Mouse (Mus musculus) neural tube, embryonic 14.5 days (tissue): ENCODE measurements around the gene Lyz1. TPM values are rescaled to one million over a fixed set of nuclear protein-coding genes. Genes with fewer than 3 reads are reported as not detected.
"Not testable (repeated sequence)": the region's sequence is repeated elsewhere in the genome, so short reads cannot be mapped to it uniquely, and the experiment has no call there.

Experiments used
- ATAC-seq: fragments of 200-750 bp; cut with Nextera tagmentation; 2 replicates; pipeline ENCODE4 v1.8.0; 2017; ENCODE audit warnings: low read depth, mild to moderate bottlenecking, moderate TSS enrichment, moderate library complexity
- H3K27ac ChIP-seq: fragments of 300-500 bp; sonication (generic); 2 replicates; pipeline ENCODE4 v1.5.1; 2014; ENCODE audit warnings: low read depth, mild to moderate bottlenecking, control low read depth, low read length, moderate library complexity, mixed read lengths
- H3K27me3 ChIP-seq: fragments of 300-500 bp; sonication (generic); 2 replicates; pipeline ENCODE4 v1.6.1; 2014; ENCODE audit warnings: low read length; ENCODE audit not compliant: control insufficient read depth, insufficient read depth
- H3K36me3 ChIP-seq: fragments of 300-500 bp; sonication (generic); 2 replicates; pipeline ENCODE4 v1.6.1; 2014; ENCODE audit warnings: low read length, mixed read lengths; ENCODE audit not compliant: control insufficient read depth, insufficient read depth
- H3K4me1 ChIP-seq: fragments of 300-500 bp; sonication (generic); 2 replicates; pipeline ENCODE4 v1.6.1; 2014; ENCODE audit warnings: low read length; ENCODE audit not compliant: control insufficient read depth, insufficient read depth
- H3K4me2 ChIP-seq: fragments of 300-500 bp; sonication (generic); 2 replicates; pipeline ENCODE4 v1.6.1; 2014; ENCODE audit warnings: mild to moderate bottlenecking, low read depth, low read length, control low read depth
- H3K4me3 ChIP-seq: fragments of 300-500 bp; sonication (generic); 2 replicates; pipeline ENCODE4 v1.5.1; 2014; ENCODE audit warnings: low read depth, low read length, control low read depth, mixed read lengths
- H3K9ac ChIP-seq: fragments of 300-500 bp; sonication (generic); replicated peaks from 2 replicates; pipeline ENCODE4 v1.6.1; 2014; ENCODE audit warnings: low read depth, mild to moderate bottlenecking, control low read depth, low read length, mixed read lengths
- H3K9me3 ChIP-seq: fragments of 300-500 bp; sonication (generic); 2 replicates; pipeline ENCODE4 v1.6.1; 2016; ENCODE audit warnings: low read length; ENCODE audit not compliant: control insufficient read depth
- WGBS: fragments of 180-500 bp; shearing (Covaris S2); extraction: QIAGEN DNeasy Blood & Tissue Kit; methylation state at CpG from one replicate; pipeline ENCODE4 v1.1.7; 2014; 5-methylcytosine and 5-hydroxymethylcytosine counted together
- polyA plus RNA-seq: library from polyadenylated mRNA; unstranded; fragments of >200 nt; fragmentation: Nextera tagmentation; extraction: Ambion mirVana; gene quantifications from 2 replicates; pipeline ENCODE4 v1.2.1, GENCODE M21; 2014

Gene Lyz1
- polyA plus RNA-seq, 1 experiment from 2014 or later: not detected

GRCm38 (mm10) chr10:117316391-117316790 lies 23.7 kb upstream of the Lyz1 start:
- no peak for ATAC-seq
- H3K27ac ChIP-seq: no peak overlapping the region
- no peaks in the 10 kb centered on the region for H3K4me1 ChIP-seq
- no peaks in the 10 kb centered on the region for H3K27me3 ChIP-seq
- H3K4me2 ChIP-seq: no peak overlapping the region
- H3K36me3 ChIP-seq: no peaks in the 10 kb centered on the region
- no peaks in the 10 kb centered on the region for H3K9me3 ChIP-seq
- H3K4me3 ChIP-seq: no peak overlapping the region
- no peak overlapping the region for H3K9ac ChIP-seq
- 95% methylated on average over 11 of the region's 11 CpGs for WGBS

DNA sequence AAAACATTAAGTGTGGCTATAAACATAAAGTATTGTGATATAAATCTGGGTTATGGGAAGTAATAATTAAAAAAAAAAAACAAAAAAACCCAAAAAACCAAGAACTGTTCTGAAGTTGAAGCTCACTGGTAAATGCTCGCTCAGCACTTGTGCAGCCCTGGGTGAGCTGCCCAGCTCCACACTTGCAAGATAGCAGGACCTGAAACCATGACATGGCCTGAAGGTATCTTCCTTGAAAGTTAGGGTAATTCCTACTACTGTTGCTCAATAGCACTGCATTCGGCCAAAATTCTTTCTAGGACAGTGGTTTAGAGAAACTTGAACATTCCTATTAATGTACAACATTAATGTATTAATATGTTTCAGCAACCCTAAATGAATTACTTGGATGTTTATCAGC lies 20.5 kb upstream of the Lyz1 start:
- H3K4me1 ChIP-seq: no peaks in the 10 kb centered on the region
- H3K27me3 ChIP-seq: no peaks in the 10 kb centered on the region
- no peak overlapping the region for H3K4me2 ChIP-seq
- 95% methylated on average over 2 of the region's 2 CpGs for WGBS
- no peak overlapping the region for H3K27ac ChIP-seq
- ATAC-seq: no peak
- no peaks in the 10 kb centered on the region for H3K36me3 ChIP-seq
- no peak overlapping the region for H3K4me3 ChIP-seq
- no peaks in the 10 kb centered on the region for H3K9me3 ChIP-seq
- H3K9ac ChIP-seq: no peak overlapping the region

DNA sequence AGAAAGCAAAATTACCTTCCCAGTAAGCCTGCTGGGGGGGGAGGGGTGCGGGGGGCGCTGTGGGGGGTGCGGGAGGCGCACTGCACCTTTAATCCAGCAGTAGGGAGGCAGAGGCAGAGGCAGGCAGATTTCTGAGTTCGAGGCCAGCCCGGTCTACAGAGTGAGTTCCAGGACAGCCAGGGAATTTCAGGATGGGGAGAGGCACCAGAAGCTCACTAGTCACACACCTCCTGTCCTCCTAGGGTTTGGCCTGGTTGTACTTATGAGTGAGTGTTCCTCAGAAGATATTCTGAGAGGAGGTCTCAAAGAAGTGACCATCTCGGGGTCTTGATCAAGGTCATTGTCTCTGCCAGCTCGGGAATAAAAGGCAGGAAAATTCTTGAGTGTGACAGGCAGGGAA lies 19.5 kb upstream of the Lyz1 start:
- no peak for ATAC-seq

GRCm38 (mm10) chr10:117304371-117304770 lies 11.7 kb upstream of the Lyz1 start:
- Histone ChIP-seq H3K9me3 (no peaks in the 10 kb centered on the region), H3K9ac (no peak overlapping the region), H3K27ac (no peak overlapping the region), H3K4me3 (no peak overlapping the region), H3K27me3 (no peaks in the 10 kb centered on the region), H3K36me3 (no peaks in the 10 kb centered on the region), H3K4me1 (no peaks in the 10 kb centered on the region), H3K4me2 (no peak overlapping the region)
- 90% methylated on average over 5 of the region's 5 CpGs for WGBS
- ATAC-seq: no peak

More for the DNA sequence above, 19.5 kb upstream of the Lyz1 start:
- no peaks in the 10 kb centered on the region for H3K27me3 ChIP-seq
- H3K4me1 ChIP-seq: no peaks in the 10 kb centered on the region
- H3K4me2 ChIP-seq: no peak overlapping the region
- no peak overlapping the region for H3K27ac ChIP-seq
- 86% methylated on average over 8 of the region's 8 CpGs for WGBS
- H3K9ac ChIP-seq: no peak overlapping the region
- no peaks in the 10 kb centered on the region for H3K36me3 ChIP-seq
- H3K9me3 ChIP-seq: no peaks in the 10 kb centered on the region
- H3K4me3 ChIP-seq: no peak overlapping the region

DNA sequence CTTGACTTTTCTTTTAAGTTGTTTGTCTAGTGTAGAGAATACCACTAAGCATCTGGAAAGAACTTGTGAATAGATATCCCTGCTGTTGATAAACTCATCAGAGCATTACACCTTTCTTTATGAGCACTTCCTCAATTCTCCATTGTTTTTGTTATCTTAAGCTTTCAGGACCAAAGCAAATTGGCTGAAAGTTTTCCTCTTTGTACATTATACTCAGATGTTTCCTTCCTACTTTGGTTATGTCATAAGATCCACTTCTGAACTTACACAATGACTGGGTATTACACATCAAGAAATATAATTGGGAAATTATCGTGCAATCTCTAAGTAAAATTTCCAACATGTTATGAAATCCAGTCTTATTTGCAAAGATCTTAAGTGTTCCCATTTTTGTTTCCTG lies 9.0 kb upstream of the Lyz1 start:
- no peak overlapping the region for H3K9ac ChIP-seq
- H3K9me3 ChIP-seq: no peaks in the 10 kb centered on the region
- no peak overlapping the region for H3K4me3 ChIP-seq
- H3K36me3 ChIP-seq: no peaks in the 10 kb centered on the region
- H3K4me2 ChIP-seq: no peak overlapping the region
- no peaks in the 10 kb centered on the region for H3K27me3 ChIP-seq
- H3K4me1 ChIP-seq: no peaks in the 10 kb centered on the region
- 95% methylated on average over 1 of the region's 1 CpGs for WGBS
- no peak overlapping the region for H3K27ac ChIP-seq
- no peak for ATAC-seq

DNA sequence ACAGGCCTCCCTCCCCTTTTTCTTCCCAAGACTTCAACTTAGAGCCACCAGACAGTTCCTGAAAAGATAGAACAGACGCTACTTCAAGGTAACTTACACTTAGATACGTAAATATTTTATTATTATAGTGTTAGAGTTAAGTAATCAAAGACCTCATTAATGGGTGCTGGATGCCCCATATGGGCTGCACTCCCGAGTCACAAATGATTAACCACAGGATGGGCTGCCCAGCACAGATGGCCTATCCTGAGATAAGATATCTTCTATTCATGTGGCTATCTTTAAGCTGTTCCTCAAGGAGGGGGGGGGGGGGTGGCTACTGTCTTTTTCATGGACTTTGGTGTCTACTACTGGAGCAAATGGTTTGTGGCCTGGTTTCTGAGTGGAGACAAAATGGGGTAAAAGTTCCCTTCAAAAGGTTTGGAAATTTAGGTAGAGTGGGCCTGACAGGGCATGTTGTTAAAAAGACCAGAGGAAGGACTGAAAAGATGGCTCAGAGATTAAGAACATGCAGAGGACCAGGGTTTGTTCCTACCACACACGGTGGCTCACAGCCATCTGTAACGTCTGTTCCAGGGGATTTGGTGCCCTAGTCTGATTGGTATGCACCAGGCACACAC lies 7.3 kb upstream of the Lyz1 start:
- 82% methylated on average over 5 of the region's 5 CpGs for WGBS
- no peak overlapping the region for H3K9ac ChIP-seq
- H3K27me3 ChIP-seq: no peaks in the 10 kb centered on the region
- no peaks in the 10 kb centered on the region for H3K9me3 ChIP-seq
- no peak overlapping the region for H3K4me3 ChIP-seq
- no peaks in the 10 kb centered on the region for H3K4me1 ChIP-seq
- no peaks in the 10 kb centered on the region for H3K36me3 ChIP-seq
- H3K27ac ChIP-seq: no peak overlapping the region
- no peak for ATAC-seq
- no peak overlapping the region for H3K4me2 ChIP-seq

- no peak overlapping the region for H3K9ac ChIP-seq
- no peak overlapping the region for H3K27ac ChIP-seq
- WGBS: 75% methylated on average over 4 of the region's 4 CpGs
- ATAC-seq: no peak
- no peaks in the 10 kb centered on the region for H3K9me3 ChIP-seq
- no peak overlapping the region for H3K4me3 ChIP-seq
- H3K4me2 ChIP-seq: no peak overlapping the region
- H3K27me3 ChIP-seq: no peaks in the 10 kb centered on the region
- H3K36me3 ChIP-seq: no peaks in the 10 kb centered on the region
- no peaks in the 10 kb centered on the region for H3K4me1 ChIP-seq
Measured at GRCm38 (mm10) chr10:117299106-117299505, 6.4 kb upstream of the Lyz1 start.

GRCm38 (mm10) chr10:117298336-117298735 lies 5.7 kb upstream of the Lyz1 start:
- no peak for ATAC-seq
- no peaks in the 10 kb centered on the region for H3K36me3 ChIP-seq
- H3K27me3 ChIP-seq: no peaks in the 10 kb centered on the region
- no peak overlapping the region for H3K9ac ChIP-seq
- no peaks in the 10 kb centered on the region for H3K4me1 ChIP-seq
- WGBS: 87% methylated on average over 6 of the region's 6 CpGs
- no peak overlapping the region for H3K27ac ChIP-seq
- H3K4me2 ChIP-seq: no peak overlapping the region
- H3K4me3 ChIP-seq: no peak overlapping the region
- no peaks in the 10 kb centered on the region for H3K9me3 ChIP-seq

- H3K4me1 ChIP-seq, H3K27ac ChIP-seq, H3K9ac ChIP-seq, ATAC-seq, H3K9me3 ChIP-seq, H3K4me3 ChIP-seq, H3K27me3 ChIP-seq, H3K36me3 ChIP-seq, H3K4me2 ChIP-seq: not testable (repeated sequence)
- 82% methylated on average over 6 of the region's 6 CpGs for WGBS
Measured at GRCm38 (mm10) chr10:117290936-117291335, 1.7 kb downstream of the Lyz1 start.
